Mouse (Mus musculus): ENCODE data around the gene Thsd4. TPM values are rescaled to one million over a fixed set of nuclear protein-coding genes. Genes with fewer than 3 reads are reported as not detected.

Gene Thsd4
- total and polyA plus RNA-seq, 2 experiments = 0.70 to 0.92 TPM

- DNase-seq (ENCODE audit: extremely low read depth, low read depth, low spot score) = no peak
- no peaks in the 10 kb centered on the region for H3K79me2 ChIP-seq (ENCODE audit: control insufficient read depth, insufficient read depth, low read length)
- TF ChIP-seq CTCF (IDR thresholded peaks at IDR 0.05; ENCODE audit: low read depth, low read length) (no peak), POLR2A (IDR thresholded peaks at IDR 0.05; ENCODE audit: extremely low read depth, insufficient read depth, low read length) (no peak)
- H3K9ac ChIP-seq (ENCODE audit: low read depth, low read length) = no peak overlapping the region
- no peaks in the 10 kb centered on the region for H3K27me3 ChIP-seq (ENCODE audit: control insufficient read depth, insufficient read depth, low read length)
- H3K4me3 ChIP-seq (ENCODE audit: insufficient read depth, low read depth, low read length) = no peak overlapping the region
- H3K4me1 ChIP-seq (ENCODE audit: control insufficient read depth, insufficient read depth, low read length) = no peaks in the 10 kb centered on the region
- no peaks in the 10 kb centered on the region for H3K36me3 ChIP-seq (ENCODE audit: control insufficient read depth, insufficient read depth, low read length)
- WGBS = 83% methylated on average over 6 of the region's 6 CpGs
- H3K27ac ChIP-seq (replicated peaks; ENCODE audit: insufficient read depth, low read depth, low read length) = no peak overlapping the region
These were observed 228.7 kb downstream of the Thsd4 start for GRCm38 (mm10) chr9:60293129-60293528.

GRCm38 (mm10) chr9:60290780-60291179, 231.1 kb downstream of the Thsd4 start:
- 91% methylated on average over 8 of the region's 8 CpGs for WGBS
- no peaks in the 10 kb centered on the region for H3K27me3 ChIP-seq (ENCODE audit: control insufficient read depth, insufficient read depth, low read length)
- H3K79me2 ChIP-seq (ENCODE audit: control insufficient read depth, insufficient read depth, low read length) = no peaks in the 10 kb centered on the region
- no peaks in the 10 kb centered on the region for H3K36me3 ChIP-seq (ENCODE audit: control insufficient read depth, insufficient read depth, low read length)
- no peak overlapping the region for H3K4me3 ChIP-seq (ENCODE audit: insufficient read depth, low read depth, low read length)
- no peak overlapping the region for H3K27ac ChIP-seq (replicated peaks; ENCODE audit: insufficient read depth, low read depth, low read length)
- H3K4me1 ChIP-seq (ENCODE audit: control insufficient read depth, insufficient read depth, low read length) = no peaks in the 10 kb centered on the region
- DNase-seq (ENCODE audit: extremely low read depth, low read depth, low spot score) = no peak
- no peak for TF ChIP-seq POLR2A (IDR thresholded peaks at IDR 0.05; ENCODE audit: extremely low read depth, insufficient read depth, low read length)
- no peak for TF ChIP-seq CTCF (IDR thresholded peaks at IDR 0.05; ENCODE audit: low read depth, low read length)
- H3K9ac ChIP-seq (ENCODE audit: low read depth, low read length) = no peak overlapping the region

- WGBS = 93% methylated on average over 12 of the region's 12 CpGs
- no peak overlapping the region for H3K27ac ChIP-seq (replicated peaks; ENCODE audit: insufficient read depth, low read depth, low read length)
These were observed 233.1 kb downstream of the Thsd4 start for GRCm38 (mm10) chr9:60288789-60289188.

GRCm38 (mm10) chr9:60286390-60286789, 235.5 kb downstream of the Thsd4 start:
- 88% methylated on average over 3 of the region's 3 CpGs for whole genome bisulfite sequencing
- TF ChIP-seq POLR2A (IDR thresholded peaks at IDR 0.05; ENCODE audit: extremely low read depth, insufficient read depth, low read length) = no peak
- no peak for TF ChIP-seq CTCF (IDR thresholded peaks at IDR 0.05; ENCODE audit: low read depth, low read length)

More at GRCm38 (mm10) chr9:60288789-60289188, 233.1 kb downstream of the Thsd4 start:
- Histone ChIP-seq H3K4me1 (ENCODE audit: control insufficient read depth, insufficient read depth, low read length) (no peaks in the 10 kb centered on the region), H3K79me2 (ENCODE audit: control insufficient read depth, insufficient read depth, low read length) (no peaks in the 10 kb centered on the region), H3K27me3 (ENCODE audit: control insufficient read depth, insufficient read depth, low read length) (no peaks in the 10 kb centered on the region), H3K4me3 (ENCODE audit: insufficient read depth, low read depth, low read length) (no peak overlapping the region), H3K9ac (ENCODE audit: low read depth, low read length) (no peak overlapping the region), H3K36me3 (ENCODE audit: control insufficient read depth, insufficient read depth, low read length) (no peaks in the 10 kb centered on the region)
- TF ChIP-seq POLR2A (IDR thresholded peaks at IDR 0.05; ENCODE audit: extremely low read depth, insufficient read depth, low read length) (no peak), CTCF (IDR thresholded peaks at IDR 0.05; ENCODE audit: low read depth, low read length) (no peak)
- DNase-seq (ENCODE audit: extremely low read depth, low read depth, low spot score) = no peak

GRCm38 (mm10) chr9:60285047-60285462, 236.8 kb downstream of the Thsd4 start:
- Histone ChIP-seq H3K9ac (ENCODE audit: low read depth, low read length) (no peak overlapping the region), H3K27ac (replicated peaks; ENCODE audit: insufficient read depth, low read depth, low read length) (no peak overlapping the region), H3K36me3 (ENCODE audit: control insufficient read depth, insufficient read depth, low read length) (no peaks in the 10 kb centered on the region), H3K4me1 (ENCODE audit: control insufficient read depth, insufficient read depth, low read length) (no peaks in the 10 kb centered on the region), H3K27me3 (ENCODE audit: control insufficient read depth, insufficient read depth, low read length) (no peaks in the 10 kb centered on the region; the same call in 1 of the 2 replicates), H3K79me2 (ENCODE audit: control insufficient read depth, insufficient read depth, low read length) (no peaks in the 10 kb centered on the region), H3K4me3 (ENCODE audit: insufficient read depth, low read depth, low read length) (no peak overlapping the region)
- DNase-seq (ENCODE audit: extremely low read depth, low read depth, low spot score) = no peak
- TF ChIP-seq POLR2A (IDR thresholded peaks at IDR 0.05; ENCODE audit: extremely low read depth, insufficient read depth, low read length) = no peak
- no peak for TF ChIP-seq CTCF (IDR thresholded peaks at IDR 0.05; ENCODE audit: low read depth, low read length)
- 64% methylated on average over 3 of the region's 3 CpGs for WGBS

More at GRCm38 (mm10) chr9:60286390-60286789, 235.5 kb downstream of the Thsd4 start:
- H3K27ac ChIP-seq (replicated peaks; ENCODE audit: insufficient read depth, low read depth, low read length) = no peak overlapping the region
- no peaks in the 10 kb centered on the region; the same call in 1 of the 2 replicates for H3K27me3 ChIP-seq (ENCODE audit: control insufficient read depth, insufficient read depth, low read length)
- no peaks in the 10 kb centered on the region for H3K4me1 ChIP-seq (ENCODE audit: control insufficient read depth, insufficient read depth, low read length)
- H3K36me3 ChIP-seq (ENCODE audit: control insufficient read depth, insufficient read depth, low read length) = no peaks in the 10 kb centered on the region
- no peak for DNase-seq (ENCODE audit: extremely low read depth, low read depth, low spot score)
- no peak overlapping the region for H3K9ac ChIP-seq (ENCODE audit: low read depth, low read length)
- no peaks in the 10 kb centered on the region for H3K79me2 ChIP-seq (ENCODE audit: control insufficient read depth, insufficient read depth, low read length)
- H3K4me3 ChIP-seq (ENCODE audit: insufficient read depth, low read depth, low read length) = no peak overlapping the region

GRCm38 (mm10) chr9:60284318-60284717, 237.5 kb downstream of the Thsd4 start:
- no peaks in the 10 kb centered on the region for H3K4me1 ChIP-seq (ENCODE audit: control insufficient read depth, insufficient read depth, low read length)
- no peak overlapping the region for H3K4me3 ChIP-seq (ENCODE audit: insufficient read depth, low read depth, low read length)
- WGBS = 56% methylated on average over 1 of the region's 1 CpGs
- H3K27me3 ChIP-seq (ENCODE audit: control insufficient read depth, insufficient read depth, low read length) = no peaks in the 10 kb centered on the region; the same call in 1 of the 2 replicates
- TF ChIP-seq CTCF (IDR thresholded peaks at IDR 0.05; ENCODE audit: low read depth, low read length) (no peak), POLR2A (IDR thresholded peaks at IDR 0.05; ENCODE audit: extremely low read depth, insufficient read depth, low read length) (no peak)
- no peak for DNase-seq (ENCODE audit: extremely low read depth, low read depth, low spot score)
- H3K9ac ChIP-seq (ENCODE audit: low read depth, low read length) = no peak overlapping the region
- H3K27ac ChIP-seq (replicated peaks; ENCODE audit: insufficient read depth, low read depth, low read length) = no peak overlapping the region
- H3K79me2 ChIP-seq (ENCODE audit: control insufficient read depth, insufficient read depth, low read length) = no peaks in the 10 kb centered on the region
- H3K36me3 ChIP-seq (ENCODE audit: control insufficient read depth, insufficient read depth, low read length) = no peaks in the 10 kb centered on the region
